Mouse (Mus musculus) kidney, postnatal 0 days (tissue): ENCODE results near the gene Ace2. TPM values are rescaled to one million over a fixed set of nuclear protein-coding genes. Genes with fewer than 3 reads are reported as not detected.

ENCODE experiments used
- ATAC-seq: fragments of 200-750 bp; cut with Nextera tagmentation; replicated peaks from 2 replicates; pipeline ENCODE4 v1.8.0; 2017; ENCODE audit warnings: low read depth, moderate number of reproducible peaks, moderate TSS enrichment, moderate library complexity; ENCODE audit not compliant: low FRiP score
- DNase-seq: peaks from one replicate; pipeline ENCODE4 v3.0.0-alpha.2; 2016; ENCODE audit warnings: low spot score
- H3K27ac ChIP-seq: fragments of 300-500 bp; sonication (generic); 2 replicates; pipeline ENCODE4 v1.5.1; 2014; ENCODE audit warnings: mild to moderate bottlenecking
- H3K27me3 ChIP-seq: fragments of 300-500 bp; sonication (generic); 2 replicates; pipeline ENCODE4 v1.6.1; 2014; ENCODE audit warnings: low read length, mixed read lengths; ENCODE audit not compliant: insufficient read depth
- H3K36me3 ChIP-seq: fragments of 300-500 bp; sonication (generic); 2 replicates; pipeline ENCODE4 v1.6.1; 2014; ENCODE audit warnings: low read length, mixed read lengths; ENCODE audit not compliant: insufficient read depth
- H3K4me1 ChIP-seq: fragments of 300-500 bp; sonication (generic); replicated peaks from 2 replicates; pipeline ENCODE4 v1.6.1; 2014; ENCODE audit warnings: antibody characterized with exemption, low read length, mixed read lengths; ENCODE audit not compliant: insufficient read depth
- H3K4me2 ChIP-seq: fragments of 300-500 bp; sonication (generic); 2 replicates; pipeline ENCODE4 v1.6.1; 2014; ENCODE audit warnings: mild to moderate bottlenecking, low read length, moderate library complexity, mixed read lengths
- H3K4me3 ChIP-seq: fragments of 300-500 bp; sonication (generic); replicated peaks from 2 replicates; pipeline ENCODE4 v1.5.1; 2014; ENCODE audit warnings: low read depth, low read length
- H3K9ac ChIP-seq: fragments of 300-500 bp; sonication (generic); 2 replicates; pipeline ENCODE4 v1.6.1; 2014; ENCODE audit warnings: low read depth, low read length
- H3K9me3 ChIP-seq: fragments of 300-500 bp; sonication (generic); replicated peaks from 2 replicates; pipeline ENCODE4 v1.6.1; 2016; ENCODE audit warnings: low read length, inconsistent platforms, mixed read lengths
- CTCF ChIP-seq: IDR thresholded peaks from 2 replicates; pipeline ENCODE4 v1.5.1; 2016; ENCODE audit warnings: antibody characterized with exemption, low read depth, mild to moderate bottlenecking, moderate library complexity
- WGBS: fragments of 180-500 bp; shearing (Covaris S2); extraction: QIAGEN DNeasy Blood & Tissue Kit; methylation state at CpG from one replicate; pipeline ENCODE4 v1.1.7; 2014; 5-methylcytosine and 5-hydroxymethylcytosine counted together
- polyA plus RNA-seq: library from polyadenylated mRNA; unstranded; fragments of >200 nt; fragmentation: Nextera tagmentation; extraction: Ambion mirVana; gene quantifications from 2 replicates; pipeline ENCODE4 v1.2.1, GENCODE M21; 2015

The Ace2 gene
- polyA plus RNA-seq, 1 experiment from 2014 or later = 71.0 TPM

DNA sequence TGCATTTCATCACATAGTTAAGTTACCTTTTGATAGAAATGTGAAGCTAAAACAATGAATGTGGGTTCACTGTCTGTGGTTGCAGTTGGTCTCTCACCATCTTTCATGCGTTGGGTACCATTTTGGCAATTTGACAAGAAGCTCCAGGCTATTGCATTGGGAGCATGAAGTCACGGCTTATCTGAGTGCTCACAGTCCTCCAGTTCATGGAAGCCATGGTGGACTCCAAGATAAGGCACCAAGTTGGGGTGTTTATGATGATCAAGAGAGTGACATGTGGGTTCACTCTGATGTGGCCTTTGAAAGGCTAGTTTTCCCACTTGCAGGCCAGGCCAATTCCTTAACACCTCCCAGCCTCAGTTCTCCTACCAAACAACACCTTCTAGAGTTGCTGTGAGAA, 58.5 kb downstream of the Ace2 start:
- no peaks in the 10 kb centered on the region for H3K27me3 ChIP-seq
- H3K27ac ChIP-seq = no peak overlapping the region
- H3K4me3 ChIP-seq = no peak overlapping the region
- WGBS = 91% methylated on average over 2 of the region's 2 CpGs
- H3K4me2 ChIP-seq = no peak overlapping the region
- no peaks in the 10 kb centered on the region for H3K36me3 ChIP-seq
- no peaks in the 10 kb centered on the region for H3K4me1 ChIP-seq
- TF ChIP-seq CTCF = no peak
- ATAC-seq = no peak
- no peaks in the 10 kb centered on the region for H3K9me3 ChIP-seq
- H3K9ac ChIP-seq = no peak overlapping the region
- no peak for DNase-seq

DNA sequence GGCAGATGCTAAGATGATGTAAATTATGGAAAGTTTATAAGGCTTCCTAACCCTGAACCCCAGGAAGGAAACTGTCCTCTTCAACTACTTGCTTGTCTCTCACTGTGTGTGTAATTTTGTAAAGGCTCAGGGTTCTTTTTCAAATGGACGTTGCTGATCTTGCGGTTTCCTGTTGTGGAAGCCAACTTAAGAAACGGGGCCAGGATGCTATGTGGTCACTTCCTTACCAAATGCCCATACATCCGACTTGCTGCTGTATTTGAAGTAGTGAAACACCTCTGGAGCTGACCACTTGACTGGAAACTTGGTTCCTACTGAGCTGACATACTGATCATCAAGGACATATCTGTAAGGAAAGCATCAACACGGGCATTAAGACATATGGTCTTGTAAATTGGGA, 61.4 kb downstream of the Ace2 start:
- ATAC-seq (no peak), DNase-seq (no peak)
- no peak overlapping the region for H3K27ac ChIP-seq
- H3K9ac ChIP-seq = no peak overlapping the region
- H3K9me3 ChIP-seq = no peaks in the 10 kb centered on the region
- H3K4me2 ChIP-seq = no peak overlapping the region
- no peaks in the 10 kb centered on the region for H3K4me1 ChIP-seq
- TF ChIP-seq CTCF = no peak
- no peaks in the 10 kb centered on the region for H3K36me3 ChIP-seq
- no peak overlapping the region for H3K4me3 ChIP-seq
- H3K27me3 ChIP-seq = no peaks in the 10 kb centered on the region
- 81% methylated on average over 5 of the region's 5 CpGs for WGBS

DNA sequence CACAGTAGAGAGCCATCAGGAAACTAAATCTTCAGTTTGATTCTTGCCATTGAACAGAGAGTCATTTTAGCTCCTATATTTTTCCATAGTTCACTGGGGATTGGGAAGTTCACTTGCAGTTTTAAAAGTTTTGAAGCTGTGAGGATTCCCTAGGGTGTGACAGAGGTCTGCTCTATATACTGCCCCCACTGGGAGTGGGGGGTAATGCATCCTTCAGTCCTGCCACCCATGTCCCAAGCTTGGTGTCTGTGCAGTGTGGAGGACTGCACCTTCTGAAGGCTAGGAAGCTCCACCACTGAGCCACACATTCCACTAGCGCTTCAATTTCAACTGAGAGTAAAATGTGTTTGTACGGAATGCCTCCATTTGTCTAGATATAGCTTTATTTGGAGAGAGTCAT, 82.9 kb downstream of the Ace2 start:
- no peak overlapping the region for H3K4me3 ChIP-seq
- TF ChIP-seq CTCF = peak; percentile 45
- no peaks in the 10 kb centered on the region for H3K36me3 ChIP-seq
- H3K9me3 ChIP-seq = no peaks in the 10 kb centered on the region
- no peaks in the 10 kb centered on the region for H3K27me3 ChIP-seq
- ATAC-seq (no peak), DNase-seq (no peak)
- no peak overlapping the region for H3K27ac ChIP-seq
- no peak overlapping the region for H3K4me2 ChIP-seq
- H3K9ac ChIP-seq = no peak overlapping the region
- WGBS = 64% methylated on average over 2 of the region's 2 CpGs
- H3K4me1 ChIP-seq = no peaks in the 10 kb centered on the region

DNA sequence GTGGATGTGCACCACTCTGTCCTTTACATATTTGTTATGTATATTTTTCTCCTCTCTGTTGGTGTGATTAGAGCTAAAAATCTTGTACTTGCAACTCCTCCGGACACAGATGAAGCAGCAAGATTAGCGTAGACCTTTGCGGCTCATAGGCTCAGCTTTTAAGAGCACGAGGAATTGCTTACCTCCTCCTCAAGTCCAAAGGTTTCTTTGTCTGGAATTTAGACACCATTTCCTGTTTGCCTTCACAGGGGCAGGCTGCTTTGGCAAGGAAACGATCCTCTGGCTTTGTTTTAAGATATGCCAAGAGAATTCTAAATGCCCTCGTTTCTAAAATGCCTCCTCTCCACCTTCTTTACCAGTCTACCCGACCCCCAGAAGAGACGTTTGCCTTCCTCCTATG, 94.2 kb downstream of the Ace2 start:
- no peak for DNase-seq
- Histone ChIP-seq H3K9ac (no peak overlapping the region), H3K4me2 (no peak overlapping the region), H3K4me1 (no peaks in the 10 kb centered on the region), H3K9me3 (no peaks in the 10 kb centered on the region), H3K4me3 (no peak overlapping the region), H3K36me3 (no peaks in the 10 kb centered on the region), H3K27ac (no peak overlapping the region), H3K27me3 (no peaks in the 10 kb centered on the region)
- 46% methylated on average over 8 of the region's 8 CpGs for WGBS
- no peak for ATAC-seq
- TF ChIP-seq CTCF = no peak

Other genes with a start within 250 kb of the Ace2 start
- gene Ap1s2, start 230.3 kb upstream of the Ace2 start, polyA plus RNA-seq = 15.0 and 17.2 TPM in 2 replicates
- gene Zrsr2, start 180.7 kb upstream of the Ace2 start, polyA plus RNA-seq = 62.2 and 62.4 TPM in 2 replicates
- 6.7 and 6.8 TPM in 2 replicates for gene Car5b, start 111.3 kb upstream of the Ace2 start, polyA plus RNA-seq
- gene Siah1b, start 62.8 kb upstream of the Ace2 start, polyA plus RNA-seq = 18.8 and 18.9 TPM in 2 replicates
- gene Cltrn, start 50.5 kb upstream of the Ace2 start, polyA plus RNA-seq = 504 and 550 TPM in 2 replicates
- 1.2 and 1.3 TPM in 2 replicates for gene Bmx, start 118.9 kb downstream of the Ace2 start, polyA plus RNA-seq
- 9.5 and 10.6 TPM in 2 replicates for gene Pir, start 130.0 kb downstream of the Ace2 start, polyA plus RNA-seq
- gene Vegfd, start 234.0 kb downstream of the Ace2 start, polyA plus RNA-seq = 10.9 and 13.3 TPM in 2 replicates